Mouse (Mus musculus): ENCODE data around the gene Cdr2l.

- TF ChIP-seq CTCF (IDR thresholded peaks at IDR 0.05; ENCODE audit: low read depth, low read length) = no peak
- TF ChIP-seq POLR2AphosphoS5 (IDR thresholded peaks at IDR 0.05; ENCODE audit: insufficient replicate concordance, low read depth, low read length) = no peak
- no peak for TF ChIP-seq TAL1 (conservative IDR thresholded peaks at IDR 0.05; ENCODE audit: low read depth, low read length)
Measured at GRCm38 (mm10) chr11:115403338-115404124, 21.8 kb downstream of the Cdr2l start, which contains the start of gene Mrpl58.
